17 mouse cellular contexts compared by ENCODE assay signal in the genomic region with DNA sequence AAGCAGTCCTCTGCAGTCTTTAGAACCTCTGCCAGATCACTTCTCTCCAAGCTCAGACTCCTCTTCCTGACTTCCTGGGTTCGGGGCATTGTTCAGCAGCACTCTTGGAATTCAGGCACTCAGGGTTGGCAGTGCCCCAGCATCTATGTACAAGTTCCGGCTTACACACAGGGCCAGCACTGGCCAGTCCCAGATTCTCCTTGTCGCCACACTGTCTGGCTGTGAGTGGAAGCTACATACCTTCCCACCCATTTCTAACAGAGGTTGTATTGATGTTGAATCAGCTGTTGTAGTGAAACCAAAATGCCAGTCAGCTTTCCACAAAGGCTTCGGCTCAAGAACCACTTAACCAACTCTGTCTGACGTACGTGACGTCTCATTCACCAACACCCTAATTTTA.
A peak's percentile ranks its signal among the peaks of the same experiment; 100 is the strongest.
DNase-seq lines count a peak whose midpoint lies in the region; ATAC-seq and TF ChIP-seq lines count a peak whose summit lies in the region.
"Had no signal": no experiment of that assay in that cellular context is flagged by ENCODE, and none has a peak within 500 bp of the region (broad histone marks: within the 10 kb centered on the region; RNA-seq: fewer than 3 reads in every experiment).

No protein-coding gene starts in this region.

- no peaks in the 10 kb centered on the region for H3K79me3 ChIP-seq in C2C12 (ENCODE audit: low read depth)

- no peaks in the 10 kb centered on the region for H3K4me1 ChIP-seq in forebrain, postnatal 0 days (ENCODE audit: insufficient read depth)
- H3K4me1 ChIP-seq in forebrain, embryonic 11.5 days (replicated peaks; ENCODE audit: control insufficient read depth, insufficient read depth, low read length): no peaks in the 10 kb centered on the region
- peaks cover 5% of the 10 kb centered on the region in 2 experiments; a peak in 3 of 4 replicates for H3K4me1 ChIP-seq in heart, embryonic 14.5 days (ENCODE audit: control insufficient read depth in 2 of 2, insufficient read depth in 2 of 2, low read length in 2 of 2)
- no peaks in the 10 kb centered on the region for H3K4me1 ChIP-seq in lung, embryonic 15.5 days
- no peaks in the 10 kb centered on the region for H3K4me1 ChIP-seq in kidney, embryonic 14.5 days (ENCODE audit: control insufficient read depth, insufficient read depth, low read length)
- H3K4me1 ChIP-seq: embryonic facial prominence, embryonic 12.5 days; forebrain, embryonic 13.5 days; midbrain, embryonic 13.5 days had no signal

- no peak overlapping the region for H3K4me3 ChIP-seq in forebrain, postnatal 0 days (ENCODE audit: low read depth, low read length)
- no peak overlapping the region for H3K4me3 ChIP-seq in forebrain, embryonic 11.5 days (ENCODE audit: low read depth, low read length)
- no peak overlapping the region for H3K4me3 ChIP-seq in C2C12 (ENCODE audit: insufficient read depth, poor library complexity, severe bottlenecking)
- H3K4me3 ChIP-seq in heart, embryonic 14.5 days (ENCODE audit: control insufficient read depth in 1 of 2, insufficient read depth in 1 of 2, low read depth in 1 of 2, low read length in 2 of 2): no peak overlapping the region
- no peak overlapping the region for H3K4me3 ChIP-seq in lung, embryonic 15.5 days
- no peak overlapping the region for H3K4me3 ChIP-seq in kidney, embryonic 14.5 days (ENCODE audit: low read length)
- H3K4me3 ChIP-seq: embryonic facial prominence, embryonic 12.5 days; forebrain, embryonic 13.5 days; midbrain, embryonic 13.5 days had no signal

- no peak overlapping the region for H3K4me2 ChIP-seq in forebrain, postnatal 0 days (ENCODE audit: low read depth)
- no peak overlapping the region for H3K4me2 ChIP-seq in forebrain, embryonic 11.5 days (ENCODE audit: low read depth, low read length, severe bottlenecking)
- peak overlapping the region; percentile 27; the same call in 1 of the 2 replicates for H3K4me2 ChIP-seq in heart, embryonic 14.5 days (ENCODE audit: low read length)
- H3K4me2 ChIP-seq in lung, embryonic 15.5 days: no peak overlapping the region
- no peak overlapping the region for H3K4me2 ChIP-seq in kidney, embryonic 14.5 days (replicated peaks; ENCODE audit: low read depth, low read length)
- H3K4me2 ChIP-seq: embryonic facial prominence, embryonic 12.5 days; forebrain, embryonic 13.5 days; hindbrain, embryonic 14.5 days; midbrain, embryonic 13.5 days had no signal

- no peak overlapping the region for H3ac ChIP-seq in C2C12 (ENCODE audit: control insufficient read depth, insufficient read length, low read depth)

- no peaks in the 10 kb centered on the region for H3K36me3 ChIP-seq in forebrain, postnatal 0 days (ENCODE audit: insufficient read depth)
- H3K36me3 ChIP-seq in forebrain, embryonic 11.5 days (ENCODE audit: control insufficient read depth, insufficient read depth, low read length): no peaks in the 10 kb centered on the region
- no peaks in the 10 kb centered on the region for H3K36me3 ChIP-seq in C2C12 (ENCODE audit: control insufficient read depth, insufficient read depth)
- H3K36me3 ChIP-seq in heart, embryonic 14.5 days (ENCODE audit: control insufficient read depth, insufficient read depth, low read length): no peaks in the 10 kb centered on the region
- H3K36me3 ChIP-seq in lung, embryonic 15.5 days: no peaks in the 10 kb centered on the region
- no peaks in the 10 kb centered on the region for H3K36me3 ChIP-seq in kidney, embryonic 14.5 days (ENCODE audit: control insufficient read depth, insufficient read depth, low read length)
- H3K36me3 ChIP-seq: embryonic facial prominence, embryonic 12.5 days; midbrain, embryonic 13.5 days had no signal

- ATAC-seq in forebrain, postnatal 0 days: no peak
- ATAC-seq in forebrain, embryonic 11.5 days (replicated peaks; ENCODE audit: low FRiP score): no peak
- 0 out of 2 replicates have a peak, but pooled peaks have one; percentile 43 for ATAC-seq in heart, embryonic 14.5 days (ENCODE audit: insufficient number of reproducible peaks, insufficient read depth, low FRiP score, low read depth)
- ATAC-seq in lung, embryonic 15.5 days (ENCODE audit: borderline replicate concordance, extremely low read depth, low FRiP score, low TSS enrichment): peak; percentile 46; the same call in 1 of the 2 replicates
- ATAC-seq in kidney, embryonic 14.5 days (ENCODE audit: low FRiP score, low TSS enrichment): no peak
- ATAC-seq: forebrain, embryonic 13.5 days; midbrain, embryonic 13.5 days had no signal

- H3K9ac ChIP-seq in forebrain, postnatal 0 days: no peak overlapping the region
- H3K9ac ChIP-seq in forebrain, embryonic 11.5 days (ENCODE audit: low read length): no peak overlapping the region
- H3K9ac ChIP-seq in heart, embryonic 14.5 days (ENCODE audit: low read length): no peak overlapping the region
- H3K9ac ChIP-seq in lung, embryonic 15.5 days: no peak overlapping the region
- H3K9ac ChIP-seq in kidney, embryonic 14.5 days (ENCODE audit: low read depth, low read length): no peak overlapping the region
- H3K9ac ChIP-seq: embryonic facial prominence, embryonic 12.5 days; forebrain, embryonic 13.5 days; hindbrain, embryonic 14.5 days; midbrain, embryonic 13.5 days had no signal

- TF ChIP-seq CTCF in forebrain, postnatal 0 days (IDR thresholded peaks at IDR 0.05; ENCODE audit: low read depth): no peak
- no peak for TF ChIP-seq CTCF in C2C12 (IDR thresholded peaks at IDR 0.05; ENCODE audit: control insufficient read depth, insufficient read depth, insufficient read length)

- H3K27ac ChIP-seq in forebrain, postnatal 0 days (ENCODE audit: low read depth, low read length): no peak overlapping the region
- no peak overlapping the region for H3K27ac ChIP-seq in forebrain, embryonic 11.5 days (ENCODE audit: low read depth, low read length)
- peak overlapping the region in 1 of 2 experiments; percentile 38; a peak in 2 of 4 replicates for H3K27ac ChIP-seq in heart, embryonic 14.5 days (replicated peaks in 1 of 2; ENCODE audit: control insufficient read depth in 1 of 2, insufficient read depth in 1 of 2, low read depth in 2 of 2, low read length in 2 of 2)
- no peak overlapping the region for H3K27ac ChIP-seq in lung, embryonic 15.5 days
- H3K27ac ChIP-seq in kidney, embryonic 14.5 days (ENCODE audit: low read depth, low read length): no peak overlapping the region
- H3K27ac ChIP-seq: embryonic facial prominence, embryonic 12.5 days; forebrain, embryonic 13.5 days; hindbrain, embryonic 14.5 days; macrophage; midbrain, embryonic 13.5 days had no signal

- H3K27me3 ChIP-seq in forebrain, postnatal 0 days (ENCODE audit: insufficient read depth, low read length): no peaks in the 10 kb centered on the region
- no peaks in the 10 kb centered on the region for H3K27me3 ChIP-seq in forebrain, embryonic 11.5 days (ENCODE audit: control insufficient read depth, insufficient read depth, low read length)
- no peaks in the 10 kb centered on the region for H3K27me3 ChIP-seq in C2C12 (ENCODE audit: control insufficient read depth, insufficient read depth, insufficient read length)
- peaks cover 10% of the 10 kb centered on the region for H3K27me3 ChIP-seq in heart, embryonic 14.5 days (ENCODE audit: control insufficient read depth, insufficient read depth, low read length)
- H3K27me3 ChIP-seq in lung, embryonic 15.5 days: no peaks in the 10 kb centered on the region
- no peaks in the 10 kb centered on the region for H3K27me3 ChIP-seq in kidney, embryonic 14.5 days (ENCODE audit: control insufficient read depth, insufficient read depth, low read length)
- H3K27me3 ChIP-seq: embryonic facial prominence, embryonic 12.5 days; forebrain, embryonic 13.5 days; midbrain, embryonic 13.5 days had no signal

- no peaks in the 10 kb centered on the region for H3K9me3 ChIP-seq in forebrain, postnatal 0 days (ENCODE audit: low read length)
- no peaks in the 10 kb centered on the region for H3K9me3 ChIP-seq in forebrain, embryonic 11.5 days (ENCODE audit: control insufficient read depth, low read length)
- no peaks in the 10 kb centered on the region for H3K9me3 ChIP-seq in heart, embryonic 14.5 days (ENCODE audit: control insufficient read depth, low read length)
- no peaks in the 10 kb centered on the region for H3K9me3 ChIP-seq in lung, embryonic 15.5 days
- H3K9me3 ChIP-seq in kidney, embryonic 14.5 days (ENCODE audit: control insufficient read depth, low read length): no peaks in the 10 kb centered on the region
- H3K9me3 ChIP-seq: embryonic facial prominence, embryonic 12.5 days; forebrain, embryonic 13.5 days; midbrain, embryonic 13.5 days had no signal

- 74% methylated on average over 7 of the region's 7 CpGs for WGBS in forebrain, postnatal 0 days
- 93% methylated on average over 7 of the region's 7 CpGs for WGBS in forebrain, embryonic 11.5 days
- WGBS in heart, embryonic 14.5 days: 19% methylated on average over 7 of the region's 7 CpGs
- WGBS in lung, embryonic 15.5 days: 47% methylated on average over 7 of the region's 7 CpGs
- 91% methylated on average over 7 of the region's 7 CpGs for WGBS in kidney, embryonic 14.5 days

- peak; percentile 13 for DNase-seq in forebrain, postnatal 0 days
- DNase-seq in forebrain, embryonic 11.5 days (ENCODE audit: low spot score): no peak
- no peak for DNase-seq in kidney, postnatal 36 days
- DNase-seq in gastrocnemius, postnatal 25 days: no peak
- DNase-seq: adrenal gland, postnatal 25 days; cerebellum, postnatal 36 days; kidney, adult 11 months; liver had no signal

- no peaks in the 10 kb centered on the region for H3K79me2 ChIP-seq in C2C12 (ENCODE audit: control insufficient read depth, insufficient read depth)

TF ChIP-seq in C2C12, 6 proteins besides CTCF, POLR2A, EP300 and RAD21:
- no peak for TF ChIP-seq MYOG (IDR thresholded peaks at IDR 0.05; ENCODE audit: control insufficient read depth, extremely low read depth, insufficient read length)
- TF ChIP-seq MYOD1 (IDR thresholded peaks at IDR 0.05; ENCODE audit: control insufficient read depth, insufficient read length, low read depth): peak; percentile 61

Comparison
In these comparisons a context has a peak if more than half of its experiments do, and no peak if none do; other contexts are left out.
1. ATAC-seq: peak in heart, embryonic 14.5 days (single experiment) and lung, embryonic 15.5 days (single experiment); none in forebrain, postnatal 0 days (single experiment), forebrain, embryonic 11.5 days (single experiment) and kidney, embryonic 14.5 days (single experiment).